Mouse (Mus musculus): Measurements from ENCODE around the gene Atp5c1. TPM values are rescaled to one million over a fixed set of nuclear protein-coding genes. Genes with fewer than 3 reads are reported as not detected.

Gene Atp5c1
- polyA plus RNA-seq, 1 experiment from 2014 or later = 585 TPM

DNA sequence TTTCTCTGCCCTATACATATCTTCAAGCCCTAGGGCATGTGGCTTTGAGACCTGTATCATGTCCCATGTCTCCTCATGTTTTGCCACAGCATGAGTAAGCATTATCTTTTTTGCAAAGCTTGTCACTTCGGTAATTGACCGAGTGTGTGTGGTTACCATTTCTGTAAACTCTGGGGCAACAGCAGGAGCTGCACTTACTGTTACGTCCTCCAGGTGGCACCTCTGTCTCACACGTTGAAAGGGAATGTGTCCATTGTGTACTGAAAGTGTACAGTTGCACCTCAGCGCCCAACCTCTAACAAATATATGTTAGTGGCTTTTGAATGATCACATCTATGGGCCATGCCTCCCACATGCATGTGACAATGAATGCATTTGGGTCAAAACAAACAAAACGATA is 20.9 kb upstream of the Atp5c1 start:
- H3K27ac ChIP-seq (ENCODE audit: low read depth, low read length) = peak overlapping the region; percentile 19; the same call in 1 of the 2 replicates
- H3K9ac ChIP-seq (ENCODE audit: low read depth, low read length) = no peak overlapping the region
- no peaks in the 10 kb centered on the region for H3K9me3 ChIP-seq (ENCODE audit: control insufficient read depth, low read length)
- ATAC-seq (replicated peaks; ENCODE audit: low FRiP score) (peak; percentile 35; the same call in 1 of the 2 replicates), DNase-seq (ENCODE audit: low spot score) (no peak)
- H3K4me1 ChIP-seq (replicated peaks; ENCODE audit: control insufficient read depth, insufficient read depth, low read length) = no peaks in the 10 kb centered on the region; the same call in 1 of the 2 replicates
- no peaks in the 10 kb centered on the region for H3K27me3 ChIP-seq (replicated peaks; ENCODE audit: control insufficient read depth, insufficient read depth, low read length)
- H3K4me2 ChIP-seq = no peak overlapping the region
- 33% methylated on average over 6 of the region's 6 CpGs for WGBS
- H3K4me3 ChIP-seq (ENCODE audit: low read depth, low read length) = no peak overlapping the region
- no peaks in the 10 kb centered on the region; the same call in 1 of the 2 replicates for H3K36me3 ChIP-seq (ENCODE audit: control insufficient read depth, insufficient read depth, low read length)

DNA sequence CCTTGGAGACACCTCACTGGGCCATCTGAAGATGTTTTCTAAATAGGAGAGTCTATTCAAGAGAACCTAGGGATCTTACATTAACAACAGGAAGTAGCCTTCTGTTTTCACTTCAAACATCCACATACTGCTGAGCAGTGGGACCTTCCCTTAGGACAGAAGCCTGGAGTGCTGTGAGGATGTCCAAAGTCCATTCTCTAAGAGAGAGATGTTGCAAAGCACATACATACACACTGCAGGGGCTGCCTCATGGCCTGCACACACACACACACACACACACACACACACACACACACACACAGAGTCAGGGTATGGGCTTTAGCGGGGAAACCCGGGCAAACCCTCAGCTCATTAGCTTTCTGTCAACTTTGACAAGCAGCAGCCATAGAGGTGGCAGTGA is 20.2 kb upstream of the Atp5c1 start:
- WGBS = 52% methylated on average over 2 of the region's 2 CpGs
- ATAC-seq (replicated peaks; ENCODE audit: low FRiP score) = no peak

DNA sequence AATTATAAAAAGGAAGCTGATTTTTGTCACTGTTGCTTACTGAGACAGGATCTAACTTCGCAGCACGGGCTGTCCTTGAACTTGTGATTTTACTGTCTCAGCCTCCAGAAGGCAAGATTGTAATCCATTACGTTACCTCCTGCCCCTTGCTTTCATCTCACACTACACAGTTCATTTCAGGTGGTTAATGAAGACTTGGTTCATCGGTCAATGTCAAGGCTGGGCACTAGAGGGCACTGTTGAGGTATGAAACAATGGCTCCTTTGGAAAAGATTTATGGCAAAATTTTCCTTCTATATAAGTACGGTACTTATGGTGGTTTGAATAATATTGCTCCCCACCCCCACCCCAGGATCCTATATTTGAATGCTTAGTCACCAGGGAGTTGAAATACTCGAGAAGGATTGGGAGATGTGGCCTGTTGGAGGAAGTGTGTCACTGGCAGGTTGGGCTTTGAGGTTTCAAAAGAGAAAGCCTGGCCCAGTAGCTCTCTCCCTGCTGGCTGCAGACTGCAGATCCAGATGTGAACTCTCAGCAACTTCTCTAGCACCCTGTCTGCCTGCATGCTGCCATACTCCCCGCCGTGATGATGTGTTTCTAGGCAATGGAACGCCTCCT is 18.4 kb upstream of the Atp5c1 start:
- H3K9me3 ChIP-seq (ENCODE audit: control insufficient read depth, low read length) = no peaks in the 10 kb centered on the region
- H3K4me2 ChIP-seq = no peak overlapping the region
- DNase-seq (ENCODE audit: low spot score) (no peak), ATAC-seq (replicated peaks; ENCODE audit: low FRiP score) (no peak)
- H3K4me1 ChIP-seq (replicated peaks; ENCODE audit: control insufficient read depth, insufficient read depth, low read length) = no peaks in the 10 kb centered on the region; the same call in 1 of the 2 replicates
- H3K27ac ChIP-seq (ENCODE audit: low read depth, low read length) = no peak overlapping the region
- 38% methylated on average over 9 of the region's 9 CpGs for whole genome bisulfite sequencing
- no peak overlapping the region for H3K9ac ChIP-seq (ENCODE audit: low read depth, low read length)
- no peaks in the 10 kb centered on the region for H3K27me3 ChIP-seq (replicated peaks; ENCODE audit: control insufficient read depth, insufficient read depth, low read length)
- no peak overlapping the region for H3K4me3 ChIP-seq (ENCODE audit: low read depth, low read length)
- H3K36me3 ChIP-seq (ENCODE audit: control insufficient read depth, insufficient read depth, low read length) = no peaks in the 10 kb centered on the region; the same call in 1 of the 2 replicates

More for the DNA sequence above, 20.2 kb upstream of the Atp5c1 start:
- H3K36me3 ChIP-seq (ENCODE audit: control insufficient read depth, insufficient read depth, low read length) = no peaks in the 10 kb centered on the region; the same call in 1 of the 2 replicates
- no peaks in the 10 kb centered on the region for H3K27me3 ChIP-seq (replicated peaks; ENCODE audit: control insufficient read depth, insufficient read depth, low read length)
- H3K9ac ChIP-seq (ENCODE audit: low read depth, low read length) = no peak overlapping the region
- DNase-seq (ENCODE audit: low spot score) = no peak
- H3K4me3 ChIP-seq (ENCODE audit: low read depth, low read length) = no peak overlapping the region
- H3K4me2 ChIP-seq = no peak overlapping the region
- no peak overlapping the region; the same call in none of the 2 replicates for H3K27ac ChIP-seq (ENCODE audit: low read depth, low read length)
- no peaks in the 10 kb centered on the region for H3K9me3 ChIP-seq (ENCODE audit: control insufficient read depth, low read length)
- no peaks in the 10 kb centered on the region; the same call in 1 of the 2 replicates for H3K4me1 ChIP-seq (replicated peaks; ENCODE audit: control insufficient read depth, insufficient read depth, low read length)

DNA sequence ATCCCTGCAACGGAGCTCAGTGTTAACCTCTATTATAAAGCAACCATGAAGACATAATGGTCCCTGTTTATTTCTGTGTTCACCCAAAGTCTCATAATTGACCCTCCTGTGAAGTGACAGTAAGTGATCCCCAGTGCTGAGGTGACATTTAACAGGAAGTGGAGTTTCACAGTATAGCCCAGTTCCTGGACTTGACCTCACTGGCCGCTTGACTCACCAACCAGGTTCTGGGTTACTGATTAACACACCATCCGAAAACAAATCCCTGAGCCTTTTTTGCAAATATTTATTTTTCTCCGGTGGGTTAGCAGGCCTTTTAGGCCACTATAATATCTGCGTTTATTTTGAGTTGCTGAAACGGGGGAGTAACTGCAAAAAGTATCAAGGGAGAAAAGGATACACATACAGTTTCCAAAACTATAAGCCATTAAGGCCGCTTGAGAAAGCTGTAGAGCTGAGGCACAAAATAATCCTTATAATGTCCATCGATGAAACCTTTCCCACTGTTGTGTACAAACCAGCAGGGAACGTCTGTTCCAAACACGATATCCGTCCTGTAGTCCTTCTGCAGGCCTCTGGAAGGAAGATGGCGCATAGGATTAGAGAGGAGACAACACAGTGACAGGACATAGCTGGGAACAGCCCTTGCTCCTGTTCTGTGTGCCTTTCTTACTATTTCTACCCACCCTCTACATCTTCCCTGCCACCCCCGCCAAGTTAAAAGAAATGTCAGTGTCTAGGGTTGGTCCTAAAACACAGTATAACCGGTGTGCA is 14.2 kb upstream of the Atp5c1 start:
- H3K27me3 ChIP-seq (replicated peaks; ENCODE audit: control insufficient read depth, insufficient read depth, low read length) = no peaks in the 10 kb centered on the region
- peak overlapping the region; percentile 43 for H3K27ac ChIP-seq (ENCODE audit: low read depth, low read length)
- no peak overlapping the region for H3K9ac ChIP-seq (ENCODE audit: low read depth, low read length)
- H3K9me3 ChIP-seq (ENCODE audit: control insufficient read depth, low read length) = no peaks in the 10 kb centered on the region
- peaks cover 20% of the 10 kb centered on the region for H3K36me3 ChIP-seq (ENCODE audit: control insufficient read depth, insufficient read depth, low read length)
- H3K4me2 ChIP-seq = no peak overlapping the region
- ATAC-seq (replicated peaks; ENCODE audit: low FRiP score) = peak; percentile 48; the same call in 1 of the 2 replicates
- 76% methylated on average over 14 of the region's 14 CpGs for WGBS
- no peak for DNase-seq (ENCODE audit: low spot score)
- H3K4me1 ChIP-seq (replicated peaks; ENCODE audit: control insufficient read depth, insufficient read depth, low read length) = no peaks in the 10 kb centered on the region; the same call in 1 of the 2 replicates
- no peak overlapping the region for H3K4me3 ChIP-seq (ENCODE audit: low read depth, low read length)

DNA sequence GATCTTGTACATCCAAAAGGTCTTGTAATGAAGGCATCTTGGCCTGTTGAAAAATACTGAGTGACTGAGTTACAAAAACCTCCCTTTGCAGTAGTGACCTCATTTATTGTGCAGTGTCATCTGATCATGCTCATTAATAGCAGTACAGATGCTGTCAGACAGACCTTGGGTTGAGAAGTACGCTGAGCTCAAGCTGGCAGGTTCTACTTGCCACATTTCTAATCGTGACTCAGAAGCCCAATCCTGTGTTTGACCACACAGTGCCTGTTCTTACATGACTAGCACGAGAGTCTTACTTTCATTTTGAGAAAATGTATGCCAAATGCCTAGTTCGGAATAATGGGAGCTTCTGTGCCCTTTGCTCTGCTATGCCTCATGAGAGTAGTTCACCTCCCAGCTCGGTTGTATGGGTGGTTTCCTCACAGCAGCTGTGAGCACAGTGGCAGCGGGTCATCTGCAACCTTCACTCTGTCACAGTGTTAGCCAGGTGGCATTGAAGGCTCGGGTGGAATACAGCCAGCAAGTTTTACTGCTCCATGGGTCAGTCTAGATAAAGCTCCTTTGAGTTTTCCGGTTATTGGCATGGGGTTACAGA is 7.0 kb upstream of the Atp5c1 start:
- H3K4me3 ChIP-seq (ENCODE audit: low read depth, low read length) = no peak overlapping the region
- H3K4me1 ChIP-seq (replicated peaks; ENCODE audit: control insufficient read depth, insufficient read depth, low read length) = no peaks in the 10 kb centered on the region
- no peak overlapping the region for H3K27ac ChIP-seq (ENCODE audit: low read depth, low read length)
- DNase-seq (ENCODE audit: low spot score) (no peak), ATAC-seq (replicated peaks; ENCODE audit: low FRiP score) (no peak)
- no peaks in the 10 kb centered on the region for H3K27me3 ChIP-seq (replicated peaks; ENCODE audit: control insufficient read depth, insufficient read depth, low read length)
- no peaks in the 10 kb centered on the region for H3K9me3 ChIP-seq (ENCODE audit: control insufficient read depth, low read length)
- H3K9ac ChIP-seq (ENCODE audit: low read depth, low read length) = no peak overlapping the region
- H3K4me2 ChIP-seq = no peak overlapping the region
- 83% methylated on average over 8 of the region's 8 CpGs for WGBS
- H3K36me3 ChIP-seq (ENCODE audit: control insufficient read depth, insufficient read depth, low read length) = peaks cover 30% of the 10 kb centered on the region

DNA sequence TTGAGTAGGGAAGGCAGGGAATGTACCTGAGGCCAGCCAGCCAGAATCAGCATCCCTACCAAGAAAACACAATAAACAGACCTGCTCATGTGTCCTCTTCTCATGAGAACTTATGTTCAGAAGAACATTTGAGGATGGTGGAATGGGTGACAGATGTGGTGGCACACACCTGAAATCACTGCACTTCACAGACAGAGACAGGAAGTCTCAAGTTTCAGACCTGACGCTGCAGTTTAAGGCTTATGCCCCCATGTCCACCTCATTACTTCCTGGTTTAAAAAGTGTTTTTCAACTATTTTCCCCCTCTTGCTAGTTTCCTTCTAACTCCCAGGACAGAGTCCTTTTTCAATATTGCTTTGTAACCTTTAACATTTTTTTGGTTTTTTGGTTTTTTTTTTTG is 2.4 kb upstream of the Atp5c1 start:
- no peak for DNase-seq (ENCODE audit: low spot score)
- ATAC-seq (replicated peaks; ENCODE audit: low FRiP score) = no peak
- Histone ChIP-seq H3K36me3 (ENCODE audit: control insufficient read depth, insufficient read depth, low read length) (peaks cover 7% of the 10 kb centered on the region; the same call in 1 of the 2 replicates), H3K9ac (ENCODE audit: low read depth, low read length) (no peak overlapping the region), H3K27ac (ENCODE audit: low read depth, low read length) (no peak overlapping the region), H3K4me1 (replicated peaks; ENCODE audit: control insufficient read depth, insufficient read depth, low read length) (peaks cover 18% of the 10 kb centered on the region), H3K9me3 (ENCODE audit: control insufficient read depth, low read length) (no peaks in the 10 kb centered on the region), H3K4me3 (ENCODE audit: low read depth, low read length) (no peak overlapping the region), H3K4me2 (no peak overlapping the region), H3K27me3 (replicated peaks; ENCODE audit: control insufficient read depth, insufficient read depth, low read length) (no peaks in the 10 kb centered on the region)
- 68% methylated on average over 1 of the region's 1 CpGs for WGBS

DNA sequence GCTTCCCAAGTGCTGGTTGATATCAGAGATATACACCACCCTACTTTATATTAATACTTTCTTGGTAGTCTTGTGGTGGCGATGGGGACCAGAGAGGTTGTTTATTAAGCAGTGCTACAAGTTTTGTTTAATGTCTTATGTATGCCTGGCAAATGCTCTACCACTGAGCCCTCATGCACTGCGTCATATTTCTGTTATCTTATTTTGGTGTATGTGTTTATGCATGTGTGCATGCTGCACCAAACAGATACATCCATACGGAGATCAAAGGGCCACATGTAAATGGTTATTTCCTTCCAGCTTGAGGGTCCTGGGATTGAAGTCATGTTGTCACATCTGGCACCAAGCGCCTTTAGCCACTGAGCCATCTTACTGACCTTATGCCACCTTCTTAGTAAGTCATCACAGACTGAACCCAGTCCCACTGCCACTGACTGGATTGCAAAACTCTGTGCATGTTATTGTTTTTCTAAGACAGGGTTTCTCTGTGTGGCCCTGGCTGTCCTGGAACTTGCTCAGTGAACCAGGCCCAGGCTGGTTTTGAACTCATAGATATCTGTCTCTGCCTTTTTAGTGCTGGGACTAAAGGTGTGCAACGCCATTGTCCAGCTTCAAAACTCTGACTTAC is 1.3 kb upstream of the Atp5c1 start:
- no peak for ATAC-seq (replicated peaks; ENCODE audit: low FRiP score)
- DNase-seq (ENCODE audit: low spot score) = no peak
- no peak overlapping the region for H3K27ac ChIP-seq (ENCODE audit: low read depth, low read length)
- H3K36me3 ChIP-seq (ENCODE audit: control insufficient read depth, insufficient read depth, low read length) = peaks cover 7% of the 10 kb centered on the region; the same call in 1 of the 2 replicates
- peak overlapping the region; percentile 79 for H3K4me2 ChIP-seq
- 74% methylated on average over 5 of the region's 5 CpGs for WGBS
- H3K4me1 ChIP-seq (replicated peaks; ENCODE audit: control insufficient read depth, insufficient read depth, low read length) = peaks cover 22% of the 10 kb centered on the region
- no peaks in the 10 kb centered on the region for H3K27me3 ChIP-seq (replicated peaks; ENCODE audit: control insufficient read depth, insufficient read depth, low read length)
- peak overlapping the region; percentile 97 for H3K9ac ChIP-seq (ENCODE audit: low read depth, low read length)
- peak overlapping the region; percentile 96 for H3K4me3 ChIP-seq (ENCODE audit: low read depth, low read length)
- no peaks in the 10 kb centered on the region for H3K9me3 ChIP-seq (ENCODE audit: control insufficient read depth, low read length)

DNA sequence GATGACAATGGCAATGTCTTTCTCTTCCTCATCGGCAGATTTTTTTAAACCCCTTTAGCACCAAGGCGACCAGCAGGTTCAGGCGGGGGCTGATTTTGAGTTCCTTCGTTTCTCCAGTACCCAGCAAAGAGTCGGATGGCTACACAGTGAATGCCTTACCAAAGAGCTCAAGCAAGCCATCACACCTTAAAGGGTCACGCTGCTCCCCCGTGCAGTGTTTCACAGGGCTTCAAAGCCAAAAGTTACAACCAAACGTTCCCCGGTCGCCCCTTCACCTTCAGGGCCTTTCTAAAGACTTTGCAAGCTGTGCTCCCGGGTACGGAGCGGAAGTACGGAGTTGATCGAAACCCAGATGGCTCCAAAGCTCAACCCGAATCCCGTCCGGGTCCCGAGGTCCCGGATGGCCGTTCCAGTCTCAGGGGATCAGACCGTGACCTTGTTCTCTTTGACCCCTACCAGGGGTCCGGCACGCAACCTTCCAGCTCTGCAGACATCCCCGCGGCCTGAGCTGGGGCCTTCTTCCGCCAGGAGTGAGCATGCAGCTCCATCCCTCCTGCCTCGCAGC is 483 bp downstream of the Atp5c1 start:
- no peak for DNase-seq (ENCODE audit: low spot score)

More for the DNA sequence above, 483 bp downstream of the Atp5c1 start:
- no peaks in the 10 kb centered on the region for H3K27me3 ChIP-seq (replicated peaks; ENCODE audit: control insufficient read depth, insufficient read depth, low read length)
- peak; percentile 1 for ATAC-seq (replicated peaks; ENCODE audit: low FRiP score)
- peak overlapping the region; percentile 96 for H3K4me3 ChIP-seq (ENCODE audit: low read depth, low read length)
- WGBS = under 1% methylated on average over 28 of the region's 28 CpGs
- peak overlapping the region; percentile 87 for H3K27ac ChIP-seq (ENCODE audit: low read depth, low read length)
- H3K4me2 ChIP-seq = peak overlapping the region; percentile 82
- peak overlapping the region; percentile 97 for H3K9ac ChIP-seq (ENCODE audit: low read depth, low read length)
- H3K9me3 ChIP-seq (ENCODE audit: control insufficient read depth, low read length) = no peaks in the 10 kb centered on the region
- peaks cover 8% of the 10 kb centered on the region; the same call in 1 of the 2 replicates for H3K36me3 ChIP-seq (ENCODE audit: control insufficient read depth, insufficient read depth, low read length)
- peaks cover 29% of the 10 kb centered on the region for H3K4me1 ChIP-seq (replicated peaks; ENCODE audit: control insufficient read depth, insufficient read depth, low read length)
